Mouse (Mus musculus) heart, adult 8-10 months (tissue): ENCODE results near the gene Hexim1. TPM values are rescaled to one million over a fixed set of nuclear protein-coding genes. Genes with fewer than 3 reads are reported as not detected.
A peak's percentile ranks its signal among the peaks of the same experiment; 100 is the strongest.

Experiments used
- DNase-seq: peaks from one replicate; pipeline ENCODE4 v3.0.0; 2022; ENCODE audit warnings: low spot score
- total RNA-seq, 4 experiments: library from RNA; stranded (reverse); gene quantifications; 2 replicates each; pipeline ENCODE4 v1.2.4; 2022

Hexim1 gene
- total RNA-seq, 4 experiments from 2014 or later = 15.9 to 18.6 (median 17.0) TPM

- no peak for DNase-seq
Measured at GRCm38 (mm10) chr11:103098531-103099190, 17.4 kb upstream of the Hexim1 start.

- DNase-seq = no peak
Measured at GRCm38 (mm10) chr11:103099352-103099940, 16.6 kb upstream of the Hexim1 start.

GRCm38 (mm10) chr11:103100361-103100760, 15.7 kb upstream of the Hexim1 start:
- no peak for DNase-seq

GRCm38 (mm10) chr11:103101481-103101865, 14.6 kb upstream of the Hexim1 start, which contains the start of the genes Plcd3 and Acbd4:
Gene Plcd3, minus strand, starts transcription at chr11:103101658.
Gene Acbd4, plus strand, starts transcription at chr11:103101682.
- DNase-seq = peak; percentile 88

- peak; percentile 83 for DNase-seq
Measured at GRCm38 (mm10) chr11:103101866-103102501, 14.0 kb upstream of the Hexim1 start.

- peak; percentile 98 for DNase-seq
Measured at GRCm38 (mm10) chr11:103102725-103103349, 13.2 kb upstream of the Hexim1 start.

GRCm38 (mm10) chr11:103103621-103104020, 12.4 kb upstream of the Hexim1 start:
- DNase-seq = no peak

- DNase-seq = no peak
Measured at GRCm38 (mm10) chr11:103104469-103104868, 11.6 kb upstream of the Hexim1 start.

- no peak for DNase-seq
Measured at GRCm38 (mm10) chr11:103105180-103105725, 10.8 kb upstream of the Hexim1 start.

- DNase-seq = no peak
Measured at GRCm38 (mm10) chr11:103105810-103106209, 10.2 kb upstream of the Hexim1 start.

- DNase-seq = no peak
Measured at GRCm38 (mm10) chr11:103106386-103106785, 9.6 kb upstream of the Hexim1 start.

- DNase-seq = no peak
Measured at GRCm38 (mm10) chr11:103111301-103111700, 4.7 kb upstream of the Hexim1 start.

GRCm38 (mm10) chr11:103111881-103112551, 4.0 kb upstream of the Hexim1 start:
- peak; percentile 78 for DNase-seq

- DNase-seq = no peak
Measured at GRCm38 (mm10) chr11:103112552-103112912, 3.5 kb upstream of the Hexim1 start.

GRCm38 (mm10) chr11:103113005-103113404, 3.0 kb upstream of the Hexim1 start:
- DNase-seq = no peak

- no peak for DNase-seq
Measured at GRCm38 (mm10) chr11:103113771-103114170, 2.3 kb upstream of the Hexim1 start.

GRCm38 (mm10) chr11:103114270-103114943, 1.6 kb upstream of the Hexim1 start:
- DNase-seq = no peak

- peak; percentile 89 for DNase-seq
Measured at GRCm38 (mm10) chr11:103115163-103116007, 646 bp upstream of the Hexim1 start.

- DNase-seq = peak; percentile 77
Measured at GRCm38 (mm10) chr11:103116959-103117590, 1.0 kb downstream of the Hexim1 start.
